Mouse (Mus musculus) thymus, postnatal 14 days (tissue): ENCODE measurements around the gene Platr17.
A peak's percentile ranks its signal among the peaks of the same experiment; 100 is the strongest.
"Not testable (repeated sequence)": the region's sequence is repeated elsewhere in the genome, so short reads cannot be mapped to it uniquely, and the experiment has no call there.

Experiments
- DNase-seq: peaks from one replicate; pipeline ENCODE4 v3.0.0; 2021

The Platr17 gene

GRCm38 (mm10) chr17:33903911-33904651 lies 854 bp upstream of the Platr17 start:
- not testable (repeated sequence) for DNase-seq

GRCm38 (mm10) chr17:33908331-33909076 lies 3.6 kb downstream of the Platr17 start:
- peak; percentile 59 for DNase-seq

- DNase-seq: peak; percentile 99
Observed at GRCm38 (mm10) chr17:33909077-33909868, 4.3 kb downstream of the Platr17 start, which contains the start of gene Daxx. Gene Daxx, plus strand, starts transcription at chr17:33909414.

GRCm38 (mm10) chr17:33909869-33910250 lies 4.9 kb downstream of the Platr17 start:
- DNase-seq: peak; percentile 60

- no peak for DNase-seq
Observed at GRCm38 (mm10) chr17:33910346-33911051, 5.6 kb downstream of the Platr17 start.

GRCm38 (mm10) chr17:33911052-33911812 lies 6.3 kb downstream of the Platr17 start:
- no peak for DNase-seq

GRCm38 (mm10) chr17:33911813-33912414 lies 7.0 kb downstream of the Platr17 start:
- DNase-seq: no peak

GRCm38 (mm10) chr17:33913264-33913663 lies 8.3 kb downstream of the Platr17 start:
- no peak for DNase-seq

GRCm38 (mm10) chr17:33913905-33914304 lies 9.0 kb downstream of the Platr17 start:
- no peak for DNase-seq

GRCm38 (mm10) chr17:33914969-33915391 lies 10.0 kb downstream of the Platr17 start:
- no peak for DNase-seq

GRCm38 (mm10) chr17:33915671-33916250 lies 10.8 kb downstream of the Platr17 start, which contains the start of the genes Tapbp and Zbtb22:
Gene Tapbp, plus strand, starts transcription at chr17:33915899.
Gene Zbtb22, plus strand, starts transcription at chr17:33915904.
- peak; percentile 95 for DNase-seq

GRCm38 (mm10) chr17:33916294-33916693 lies 11.4 kb downstream of the Platr17 start:
- peak; percentile 89 for DNase-seq

GRCm38 (mm10) chr17:33916847-33917655 lies 12.1 kb downstream of the Platr17 start:
- peak; percentile 32 for DNase-seq

- DNase-seq: peak; percentile 18
Observed at GRCm38 (mm10) chr17:33917656-33918292, 12.8 kb downstream of the Platr17 start.

- no peak for DNase-seq
Observed at GRCm38 (mm10) chr17:33918293-33919203, 13.6 kb downstream of the Platr17 start.

GRCm38 (mm10) chr17:33919351-33920281 lies 14.7 kb downstream of the Platr17 start:
- DNase-seq: peak; percentile 79
